Mouse (Mus musculus) intestine, embryonic 14.5 days (tissue): ENCODE data around the gene Gm1043. TPM values are rescaled to one million over a fixed set of nuclear protein-coding genes. Genes with fewer than 3 reads are reported as not detected.

ENCODE experiments used
- ATAC-seq: fragments of 200-750 bp; cut with Nextera tagmentation; replicated peaks from 2 replicates; pipeline ENCODE4 v1.8.0; 2017; ENCODE audit warnings: low read depth, moderate number of reproducible peaks, moderate TSS enrichment, moderate library complexity; ENCODE audit not compliant: low FRiP score, low TSS enrichment
- DNase-seq: peaks from one replicate; pipeline ENCODE4 v3.0.0-alpha.2; 2018; ENCODE audit warnings: low spot score
- H3K27ac ChIP-seq: fragments of 300-500 bp; sonication (generic); 2 replicates; pipeline ENCODE4 v1.5.1; 2014; ENCODE audit warnings: low read depth, mild to moderate bottlenecking, control low read depth
- H3K27me3 ChIP-seq: fragments of 300-500 bp; sonication (generic); replicated peaks from 2 replicates; pipeline ENCODE4 v1.6.1; 2014; ENCODE audit warnings: low read length, control low read depth; ENCODE audit not compliant: control insufficient read depth, insufficient read depth
- H3K36me3 ChIP-seq: fragments of 300-500 bp; sonication (generic); 2 replicates; pipeline ENCODE4 v1.6.1; 2014; ENCODE audit warnings: low read length, control low read depth; ENCODE audit not compliant: control insufficient read depth, insufficient read depth
- H3K4me1 ChIP-seq: fragments of 300-500 bp; sonication (generic); replicated peaks from 2 replicates; pipeline ENCODE4 v1.6.1; 2014; ENCODE audit warnings: low read length, control low read depth, mixed read lengths; ENCODE audit not compliant: control insufficient read depth, insufficient read depth
- H3K4me2 ChIP-seq: fragments of 300-500 bp; sonication (generic); 2 replicates; pipeline ENCODE4 v1.6.1; 2014; ENCODE audit warnings: low read length
- H3K4me3 ChIP-seq: fragments of 300-500 bp; sonication (generic); 2 replicates; pipeline ENCODE4 v1.5.1; 2014; ENCODE audit warnings: low read depth, low read length, control low read depth, mixed read lengths
- H3K9ac ChIP-seq: fragments of 300-500 bp; sonication (generic); 2 replicates; pipeline ENCODE4 v1.6.1; 2014; ENCODE audit warnings: mild to moderate bottlenecking, low read length
- H3K9me3 ChIP-seq: fragments of 300-500 bp; sonication (generic); 2 replicates; pipeline ENCODE4 v1.6.1; 2016; ENCODE audit warnings: low read length, control low read depth; ENCODE audit not compliant: control insufficient read depth
- WGBS: fragments of 180-500 bp; shearing (Covaris S2); extraction: QIAGEN DNeasy Blood & Tissue Kit; methylation state at CpG from one replicate; pipeline ENCODE4 v1.1.7; 2014; 5-methylcytosine and 5-hydroxymethylcytosine counted together
- polyA plus RNA-seq: library from polyadenylated mRNA; unstranded; fragments of >200 nt; fragmentation: Nextera tagmentation; extraction: Ambion mirVana; gene quantifications from 2 replicates; pipeline ENCODE4 v1.2.1, GENCODE M21; 2014

Gm1043 gene
- polyA plus RNA-seq, 1 experiment from 2014 or later, result not detected

DNA sequence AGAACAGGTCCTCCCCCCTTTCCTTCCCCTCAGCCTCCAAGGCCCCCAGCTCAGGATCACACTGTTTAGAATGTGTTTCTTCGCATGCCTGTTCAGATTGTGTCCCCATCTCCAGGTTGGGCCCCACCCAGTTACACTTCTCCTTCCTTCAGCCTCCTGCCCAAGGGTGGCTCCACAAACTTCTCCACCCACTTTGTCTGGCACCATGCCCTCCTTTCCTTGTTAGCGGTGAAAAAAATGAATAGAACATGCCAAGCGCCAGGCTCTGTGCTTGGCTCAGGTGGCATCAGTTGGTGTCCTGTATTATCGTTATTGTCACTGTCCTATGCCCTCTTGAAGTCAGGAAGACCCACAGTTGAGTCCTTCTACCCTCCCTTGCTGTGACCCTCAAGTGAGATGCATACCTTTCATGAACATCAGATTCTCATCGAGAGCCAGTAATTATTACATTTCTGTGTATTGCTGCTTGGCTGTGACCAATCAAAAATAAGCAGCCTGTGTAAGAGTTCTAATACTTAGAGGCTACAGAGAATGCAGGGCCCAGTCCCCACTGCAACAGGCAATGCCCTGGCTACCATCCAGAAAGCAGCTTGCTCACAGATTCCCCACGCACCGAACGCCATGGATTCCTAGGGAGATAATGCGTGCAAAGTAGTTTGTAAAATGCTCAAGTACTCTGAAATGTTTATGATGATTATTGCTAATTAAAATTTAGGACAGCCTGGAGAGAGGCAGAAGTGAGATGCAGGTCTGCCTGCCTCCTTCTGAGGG lies 128.0 kb downstream of the Gm1043 start:
- Histone ChIP-seq H3K36me3 (no peaks in the 10 kb centered on the region), H3K9ac (no peak overlapping the region), H3K4me1 (no peaks in the 10 kb centered on the region), H3K27ac (no peak overlapping the region), H3K4me2 (no peak overlapping the region), H3K9me3 (no peaks in the 10 kb centered on the region), H3K4me3 (no peak overlapping the region), H3K27me3 (no peaks in the 10 kb centered on the region)
- WGBS, result 85% methylated on average over 9 of the region's 9 CpGs
- DNase-seq (no peak), ATAC-seq (no peak)

- H3K9me3 ChIP-seq, result no peaks in the 10 kb centered on the region
- H3K4me2 ChIP-seq, result no peak overlapping the region
- DNase-seq, result no peak
- no peak for ATAC-seq
- no peak overlapping the region for H3K9ac ChIP-seq
- H3K4me3 ChIP-seq, result no peak overlapping the region
- WGBS, result 62% methylated on average over 4 of the region's 4 CpGs
- no peak overlapping the region for H3K27ac ChIP-seq
- H3K36me3 ChIP-seq, result no peaks in the 10 kb centered on the region
- no peaks in the 10 kb centered on the region for H3K27me3 ChIP-seq
- H3K4me1 ChIP-seq, result no peaks in the 10 kb centered on the region
Measured at GRCm38 (mm10) chr5:37213709-37214103, 128.5 kb downstream of the Gm1043 start.

DNA sequence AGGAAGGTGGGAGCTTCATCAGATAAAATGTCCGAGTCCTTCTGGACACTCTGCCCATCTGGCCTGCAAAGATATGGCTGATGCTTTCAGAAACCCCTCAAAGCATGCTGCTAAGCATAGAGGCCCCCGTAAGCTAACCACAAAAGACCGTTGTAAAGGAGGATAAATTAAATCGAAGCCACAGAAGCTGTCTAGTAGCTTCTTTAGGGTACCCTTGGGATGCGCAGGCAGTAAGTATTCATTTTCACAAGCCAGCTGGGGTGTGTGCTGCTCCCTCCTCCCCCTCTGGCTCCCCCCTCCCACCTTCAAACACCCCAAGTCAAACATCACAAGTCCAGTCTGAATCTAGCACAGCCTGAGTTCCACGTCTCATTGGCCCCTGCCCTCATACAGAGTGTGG lies 129.4 kb downstream of the Gm1043 start:
- 84% methylated on average over 6 of the region's 6 CpGs for WGBS
- Histone ChIP-seq H3K4me3 (no peak overlapping the region), H3K27ac (no peak overlapping the region), H3K4me2 (no peak overlapping the region), H3K9ac (no peak overlapping the region), H3K36me3 (no peaks in the 10 kb centered on the region), H3K4me1 (no peaks in the 10 kb centered on the region), H3K27me3 (no peaks in the 10 kb centered on the region), H3K9me3 (no peaks in the 10 kb centered on the region)
- DNase-seq (no peak), ATAC-seq (no peak)

DNA sequence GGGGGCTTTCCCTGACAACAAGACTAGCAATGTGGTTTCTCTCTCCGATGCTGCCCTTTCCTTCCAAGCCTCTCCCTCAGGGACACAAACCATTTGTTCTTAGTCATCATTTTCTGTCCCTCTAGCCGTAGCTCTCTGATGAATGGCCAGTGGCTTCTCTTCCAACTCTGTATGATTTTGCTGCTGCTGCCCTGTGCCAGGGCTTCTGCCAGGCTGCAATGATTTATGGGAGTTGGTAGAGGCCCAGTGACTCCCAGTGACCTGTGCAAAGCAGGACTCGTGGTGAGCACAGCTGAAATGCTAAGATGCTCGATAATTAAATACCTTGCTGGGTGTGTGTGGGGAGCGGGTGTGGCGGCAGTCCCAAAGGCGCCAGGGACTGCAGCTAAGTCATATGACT lies 130.1 kb downstream of the Gm1043 start:
- H3K4me3 ChIP-seq, result no peak overlapping the region
- H3K9me3 ChIP-seq, result no peaks in the 10 kb centered on the region
- ATAC-seq (no peak), DNase-seq (no peak)
- H3K4me2 ChIP-seq, result no peak overlapping the region
- no peak overlapping the region for H3K9ac ChIP-seq
- no peak overlapping the region for H3K27ac ChIP-seq
- no peaks in the 10 kb centered on the region for H3K27me3 ChIP-seq
- no peaks in the 10 kb centered on the region for H3K36me3 ChIP-seq
- 87% methylated on average over 7 of the region's 7 CpGs for WGBS
- H3K4me1 ChIP-seq, result no peaks in the 10 kb centered on the region

DNA sequence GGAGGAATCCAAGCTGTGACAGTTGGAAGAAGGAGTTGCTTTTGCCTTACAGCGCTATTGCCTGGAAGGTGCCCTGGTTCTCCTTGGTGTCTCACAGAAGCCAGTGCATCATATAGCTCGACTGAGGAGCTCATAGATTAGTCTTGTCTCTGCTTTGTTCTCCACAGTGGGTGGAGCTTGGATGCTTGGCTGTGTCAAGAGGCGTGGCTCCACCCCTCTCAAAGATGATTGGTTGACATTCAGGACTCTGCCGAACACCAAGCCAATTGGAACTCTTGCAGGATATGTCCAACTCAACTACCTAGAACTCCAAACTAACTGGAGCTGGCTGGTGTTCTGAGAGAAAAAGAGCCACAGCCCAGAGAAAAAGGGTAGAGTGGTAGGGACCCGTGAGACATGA lies 134.4 kb downstream of the Gm1043 start:
- no peak for ATAC-seq
- no peak overlapping the region for H3K27ac ChIP-seq

DNA sequence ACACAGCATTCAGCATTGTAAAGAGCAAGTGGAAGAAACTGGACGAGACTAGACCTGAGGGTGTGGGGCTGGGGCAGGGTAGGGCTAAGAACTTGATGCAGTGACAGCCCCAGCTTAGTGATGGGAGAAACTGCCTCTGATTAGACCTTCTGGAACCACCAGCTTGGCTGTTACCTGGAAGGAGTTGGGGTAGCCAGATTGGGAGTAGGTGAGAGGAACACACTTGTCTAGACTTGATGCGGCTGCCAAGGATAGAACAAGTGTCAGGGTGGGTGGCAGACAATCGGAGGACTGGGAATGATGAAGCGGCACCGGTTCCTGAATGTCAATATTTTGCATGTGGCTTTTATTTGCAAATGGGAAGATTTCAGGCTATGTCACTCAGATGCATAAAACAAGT lies 135.4 kb downstream of the Gm1043 start:
- H3K27ac ChIP-seq, result no peak overlapping the region
- H3K9me3 ChIP-seq, result no peaks in the 10 kb centered on the region
- H3K4me2 ChIP-seq, result no peak overlapping the region
- H3K4me3 ChIP-seq, result no peak overlapping the region
- no peak overlapping the region for H3K9ac ChIP-seq
- DNase-seq (no peak), ATAC-seq (no peak)
- 84% methylated on average over 5 of the region's 5 CpGs for WGBS
- no peaks in the 10 kb centered on the region for H3K4me1 ChIP-seq
- H3K27me3 ChIP-seq, result no peaks in the 10 kb centered on the region
- H3K36me3 ChIP-seq, result no peaks in the 10 kb centered on the region

More for the DNA sequence above, 134.4 kb downstream of the Gm1043 start:
- H3K4me1 ChIP-seq, result no peaks in the 10 kb centered on the region
- no peak overlapping the region for H3K4me3 ChIP-seq
- no peak for DNase-seq
- H3K4me2 ChIP-seq, result no peak overlapping the region
- H3K36me3 ChIP-seq, result no peaks in the 10 kb centered on the region
- 41% methylated on average over 5 of the region's 5 CpGs for WGBS
- no peaks in the 10 kb centered on the region for H3K27me3 ChIP-seq
- no peaks in the 10 kb centered on the region for H3K9me3 ChIP-seq
- H3K9ac ChIP-seq, result no peak overlapping the region

- H3K27ac ChIP-seq, result no peak overlapping the region
- no peaks in the 10 kb centered on the region for H3K9me3 ChIP-seq
- 60% methylated on average over 6 of the region's 6 CpGs for WGBS
- no peaks in the 10 kb centered on the region for H3K27me3 ChIP-seq
- H3K4me3 ChIP-seq, result no peak overlapping the region
- no peak for DNase-seq
- ATAC-seq, result no peak
- H3K4me2 ChIP-seq, result no peak overlapping the region
- no peak overlapping the region for H3K9ac ChIP-seq
- H3K4me1 ChIP-seq, result no peaks in the 10 kb centered on the region
- no peaks in the 10 kb centered on the region for H3K36me3 ChIP-seq
Measured at GRCm38 (mm10) chr5:37221563-37221962, 136.4 kb downstream of the Gm1043 start.

DNA sequence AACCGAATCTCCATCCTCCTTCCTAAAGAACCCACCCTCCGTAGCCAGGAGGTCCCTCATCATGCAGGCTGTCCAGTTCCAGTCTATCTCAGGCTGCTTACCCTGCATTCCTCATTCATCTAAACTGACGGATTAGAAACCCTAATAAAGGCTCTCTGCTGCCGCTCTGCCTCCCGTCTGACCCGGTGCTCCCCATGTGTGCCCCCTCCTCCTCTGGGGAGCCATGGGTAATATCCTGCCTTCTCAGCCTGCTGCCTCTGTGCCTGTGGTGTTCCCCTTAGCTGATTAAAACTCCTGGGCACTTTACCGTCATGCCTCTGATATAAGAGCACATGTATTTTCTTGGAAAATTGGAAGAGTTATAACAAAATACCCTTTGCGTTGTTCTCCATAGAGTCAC lies 137.1 kb downstream of the Gm1043 start:
- Histone ChIP-seq H3K27ac (no peak overlapping the region), H3K4me3 (no peak overlapping the region), H3K9ac (no peak overlapping the region), H3K4me1 (no peaks in the 10 kb centered on the region), H3K9me3 (no peaks in the 10 kb centered on the region), H3K27me3 (no peaks in the 10 kb centered on the region), H3K4me2 (no peak overlapping the region), H3K36me3 (no peaks in the 10 kb centered on the region)
- WGBS, result 67% methylated on average over 8 of the region's 8 CpGs
- ATAC-seq (no peak), DNase-seq (no peak)

DNA sequence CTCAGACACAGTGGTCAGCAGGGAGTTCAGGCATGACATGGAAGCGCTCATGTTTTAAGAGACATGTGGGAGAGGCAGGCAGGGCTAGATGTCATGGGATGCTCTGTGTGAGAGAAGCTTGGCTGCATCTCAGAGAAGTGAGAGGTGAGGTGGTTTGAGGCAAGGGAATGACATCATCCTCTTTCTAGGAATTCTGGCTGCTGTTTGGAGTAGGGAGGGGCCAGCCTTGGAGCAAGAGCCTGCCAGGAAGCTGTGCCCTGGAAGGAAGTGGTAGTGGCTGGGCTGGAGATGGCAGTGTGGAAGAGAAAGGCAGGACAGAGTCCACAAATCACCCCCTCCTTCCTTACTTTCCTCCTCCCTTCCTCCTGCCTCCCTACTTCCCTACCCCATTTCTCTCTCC lies 140.5 kb downstream of the Gm1043 start:
- DNase-seq (no peak), ATAC-seq (no peak)
- Histone ChIP-seq H3K9me3 (no peaks in the 10 kb centered on the region), H3K4me3 (no peak overlapping the region), H3K27me3 (no peaks in the 10 kb centered on the region), H3K36me3 (no peaks in the 10 kb centered on the region), H3K4me2 (no peak overlapping the region), H3K27ac (no peak overlapping the region), H3K4me1 (no peaks in the 10 kb centered on the region), H3K9ac (no peak overlapping the region)
- 89% methylated on average over 1 of the region's 1 CpGs for WGBS
